In genomic region chr2:116064521-116064920, GRCm38 (mm10) we compare ENCODE assay signal across 8 mouse cellular contexts. TPM values are rescaled to one million over a fixed set of nuclear protein-coding genes. Genes with fewer than 3 reads are reported as not detected.
A peak's percentile ranks its signal among the peaks of the same experiment; 100 is the strongest.
DNase-seq lines count a peak whose midpoint lies in the region; ATAC-seq and TF ChIP-seq lines count a peak whose summit lies in the region.

No protein-coding gene starts in this region.

- H3K4me3 ChIP-seq in MEL (ENCODE audit: control insufficient read depth in 1 of 2, insufficient read depth in 1 of 2, low read depth in 2 of 2, low read length in 2 of 2): peak overlapping the region; percentile 70 to 100
- H3K4me3 ChIP-seq in forebrain, embryonic 14.5 days (ENCODE audit: low read depth, low read length): peak overlapping the region; percentile 70
- peak overlapping the region; percentile 66 for H3K4me3 ChIP-seq in midbrain, embryonic 14.5 days (replicated peaks; ENCODE audit: low read depth, low read length)

- peak; percentile 12 for DNase-seq in CD4-positive helper T cell, adult 2 months (ENCODE audit: low read depth, low spot score)
- peak; percentile 85 for DNase-seq in MEL (ENCODE audit: low read depth, low spot score)
- DNase-seq in forebrain, embryonic 14.5 days (ENCODE audit: low spot score): peak; percentile 64
- peak; percentile 29 for DNase-seq in kidney, postnatal 14 days
- DNase-seq in midbrain, embryonic 14.5 days: peak; percentile 55
- no peak for DNase-seq in cerebellum, adult 11 months
- DNase-seq in layer of hippocampus, adult 9-10 months (ENCODE audit: low spot score): no peak
- DNase-seq in urinary bladder, postnatal 4 days (ENCODE audit: low spot score in 2 of 2): no peak

- H3K4me1 ChIP-seq in MEL (ENCODE audit: control insufficient read depth in 1 of 2, insufficient read depth in 2 of 2, low read length in 2 of 2): 0 out of 4 replicates have a peak, but pooled peaks cover 0 to 3% of the 10 kb centered on the region in 2 experiments
- H3K4me1 ChIP-seq in forebrain, embryonic 14.5 days (ENCODE audit: control insufficient read depth, insufficient read depth, low read length): peaks cover 5% of the 10 kb centered on the region; the same call in 1 of the 2 replicates
- H3K4me1 ChIP-seq in midbrain, embryonic 14.5 days (ENCODE audit: control insufficient read depth, insufficient read depth, low read length): peaks cover 6% of the 10 kb centered on the region

- H3K9ac ChIP-seq in MEL (ENCODE audit: control insufficient read depth, low read depth, low read length, poor library complexity, severe bottlenecking): peak overlapping the region; percentile 86
- peak overlapping the region; percentile 99 for H3K9ac ChIP-seq in forebrain, embryonic 14.5 days (ENCODE audit: low read length)
- peak overlapping the region; percentile 89 for H3K9ac ChIP-seq in midbrain, embryonic 14.5 days (replicated peaks; ENCODE audit: low read length)

- H3K36me3 ChIP-seq in MEL (ENCODE audit: control insufficient read depth in 1 of 2, insufficient read depth in 2 of 2, low read length in 2 of 2): no peaks in the 10 kb centered on the region
- peaks cover 16% of the 10 kb centered on the region for H3K36me3 ChIP-seq in forebrain, embryonic 14.5 days (ENCODE audit: control insufficient read depth, insufficient read depth, low read length)
- H3K36me3 ChIP-seq in midbrain, embryonic 14.5 days (ENCODE audit: control insufficient read depth, insufficient read depth, low read length): peaks cover 7% of the 10 kb centered on the region; the same call in 1 of the 2 replicates

- no peak for TF ChIP-seq RAD21 in MEL (IDR thresholded peaks at IDR 0.05; ENCODE audit: low read depth, low read length)

- no peaks in the 10 kb centered on the region for H3K9me3 ChIP-seq in MEL (replicated peaks; ENCODE audit: insufficient read depth, low read length)
- H3K9me3 ChIP-seq in forebrain, embryonic 14.5 days (replicated peaks; ENCODE audit: control insufficient read depth, low read length): no peaks in the 10 kb centered on the region
- no peaks in the 10 kb centered on the region for H3K9me3 ChIP-seq in midbrain, embryonic 14.5 days (ENCODE audit: control insufficient read depth, low read length)

- TF ChIP-seq POLR2A in MEL (IDR thresholded peaks at IDR 0.05; ENCODE audit: control insufficient read depth in 1 of 2, insufficient read depth in 1 of 2, low read depth in 1 of 2, low read length in 2 of 2, poor library complexity in 1 of 2): peak; percentile 36 to 52; a peak in 3 of 4 replicates

- peak overlapping the region; percentile 71 for H3K27ac ChIP-seq in MEL (ENCODE audit: control insufficient read depth, low read depth, low read length)
- peak overlapping the region; percentile 99 for H3K27ac ChIP-seq in forebrain, embryonic 14.5 days (ENCODE audit: low read depth, low read length)
- H3K27ac ChIP-seq in midbrain, embryonic 14.5 days (replicated peaks; ENCODE audit: low read depth, low read length): peak overlapping the region; percentile 93

- H3K79me2 ChIP-seq in MEL (ENCODE audit: control insufficient read depth, insufficient read depth, low read length, poor library complexity): peaks cover 9% of the 10 kb centered on the region

- no peak for ATAC-seq in forebrain, embryonic 14.5 days
- no peak for ATAC-seq in midbrain, embryonic 14.5 days (ENCODE audit: low FRiP score, low TSS enrichment)

- TF ChIP-seq EP300 in MEL (IDR thresholded peaks at IDR 0.05; ENCODE audit: low read depth in 1 of 2, low read length in 2 of 2): no peak

- no peak for TF ChIP-seq CTCF in MEL (IDR thresholded peaks at IDR 0.05 in 2 of 3, conservative IDR thresholded peaks at IDR 0.05 in 1 of 3; ENCODE audit: control insufficient read depth in 1 of 3, insufficient read depth in 1 of 3, low read depth in 2 of 3, low read length in 3 of 3, poor library complexity in 1 of 3, severe bottlenecking in 1 of 3)

- peak overlapping the region; percentile 81 for H3K4me2 ChIP-seq in forebrain, embryonic 14.5 days (ENCODE audit: low read length)
- peak overlapping the region; percentile 59 for H3K4me2 ChIP-seq in midbrain, embryonic 14.5 days (ENCODE audit: low read length)

- no peaks in the 10 kb centered on the region for H3K27me3 ChIP-seq in MEL (ENCODE audit: control insufficient read depth in 1 of 2, insufficient read depth in 2 of 2, low read length in 2 of 2)
- H3K27me3 ChIP-seq in forebrain, embryonic 14.5 days (replicated peaks; ENCODE audit: control insufficient read depth, insufficient read depth, low read length): no peaks in the 10 kb centered on the region
- peaks cover 3% of the 10 kb centered on the region for H3K27me3 ChIP-seq in midbrain, embryonic 14.5 days (ENCODE audit: control insufficient read depth, insufficient read depth, low read length)

- 0% methylated on average over 20 of the region's 20 CpGs for WGBS in forebrain, embryonic 14.5 days
- under 1% methylated on average over 20 of the region's 20 CpGs for WGBS in midbrain, embryonic 14.5 days

TF ChIP-seq in MEL, 35 proteins besides CTCF, POLR2A, EP300 and RAD21:
- TF ChIP-seq SIN3A (IDR thresholded peaks at IDR 0.05; ENCODE audit: low read length): peak; percentile 69
- no peak for TF ChIP-seq ELF1 (IDR thresholded peaks at IDR 0.05; ENCODE audit: low read depth, low read length)
- TF ChIP-seq MXI1 (IDR thresholded peaks at IDR 0.05; ENCODE audit: low read depth, low read length): peak; percentile 53; the same call in 1 of the 2 replicates
- TF ChIP-seq BHLHE40 (IDR thresholded peaks at IDR 0.05; ENCODE audit: borderline replicate concordance, low read depth, low read length): no peak
- peak; percentile 57; the same call in 1 of the 2 replicates for TF ChIP-seq TBP (IDR thresholded peaks at IDR 0.05; ENCODE audit: low read depth, low read length)
- TF ChIP-seq GABPA (IDR thresholded peaks at IDR 0.05; ENCODE audit: low read depth, low read length): no peak

RNA-seq across cellular contexts. Expression of gene Meis2, which starts 1.1 kb away (rescaled TPM):
- 3.1 and 5.2 TPM in 2 replicates for total RNA-seq in MEL (2012; rRNA removed)
- 1 to 10 TPM in 1 of 2 experiments, not detected in 1; 9.8 TPM for polyA plus RNA-seq in MEL (2012; ENCODE audit: insufficient read depth in 1 of 2, insufficient read length in 2 of 2, low read depth in 1 of 2, low replicate concordance in 2 of 2, missing spikeins in 1 of 2)
- polyA plus RNA-seq in forebrain, embryonic 14.5 days (2014; fragmentation: Nextera tagmentation; extraction: Ambion mirVana): 99.1 and 114 TPM in 2 replicates
- 83.1 and 84.9 TPM in 2 replicates for polyA plus RNA-seq in midbrain, embryonic 14.5 days (2014; fragmentation: Nextera tagmentation; extraction: Ambion mirVana)

Comparison
In these comparisons a context has a peak if more than half of its experiments do, and no peak if none do; other contexts are left out.
1. DNase-seq: peak in CD4-positive helper T cell, adult 2 months (single experiment), MEL (single experiment), forebrain, embryonic 14.5 days (single experiment), kidney, postnatal 14 days (single experiment) and midbrain, embryonic 14.5 days (single experiment); none in cerebellum, adult 11 months (single experiment), layer of hippocampus, adult 9-10 months (single experiment) and urinary bladder, postnatal 4 days (0 of 2).
2. Peak in every context shown above with its lines, with median percentiles within 50 percentile points of each other: H3K27ac ChIP-seq, H3K4me3 ChIP-seq and H3K9ac ChIP-seq.